Mouse (Mus musculus) embryo, embryonic 10 days (tissue): ENCODE measurements at regions not wholly inside any gene's neighbourhood (a gene's known extent, or its start where the extent isn't known, plus 50 kb on each side); places are given as distances from the start of the nearest gene placed in this dataset.
A peak's percentile ranks its signal among the peaks of the same experiment; 100 is the strongest.
"Not testable (repeated sequence)": the region's sequence is repeated elsewhere in the genome, so short reads cannot be mapped to it uniquely, and the experiment has no call there.

Source experiments
- DNase-seq: peaks from one replicate; pipeline ENCODE4 v3.0.0-alpha.2; 2015; ENCODE audit warnings: low spot score

DNA sequence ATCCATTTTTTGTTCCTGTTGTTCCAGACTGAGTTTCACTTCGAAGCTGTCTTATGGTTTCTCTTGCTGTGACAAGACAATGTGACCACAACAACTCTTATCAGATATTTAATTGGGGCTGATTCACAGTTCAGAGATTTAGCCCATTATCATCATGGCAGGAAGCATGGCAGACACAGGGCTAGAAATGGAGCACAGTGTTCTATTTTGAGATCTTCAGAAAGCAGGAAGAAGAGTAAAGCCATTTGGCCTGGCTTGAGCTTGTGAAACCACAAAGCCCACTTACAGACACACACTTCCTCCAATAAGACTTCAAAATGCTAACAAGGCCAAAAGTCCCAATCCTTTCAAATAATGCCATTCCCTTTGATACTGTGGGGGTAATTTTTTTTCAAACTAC is 670.4 kb upstream of the Cdh12 start:
- DNase-seq: no peak

GRCm38 (mm10) chr15:19783883-19784282 is 665.2 kb upstream of the Cdh12 start:
- DNase-seq: peak; percentile 3

DNA sequence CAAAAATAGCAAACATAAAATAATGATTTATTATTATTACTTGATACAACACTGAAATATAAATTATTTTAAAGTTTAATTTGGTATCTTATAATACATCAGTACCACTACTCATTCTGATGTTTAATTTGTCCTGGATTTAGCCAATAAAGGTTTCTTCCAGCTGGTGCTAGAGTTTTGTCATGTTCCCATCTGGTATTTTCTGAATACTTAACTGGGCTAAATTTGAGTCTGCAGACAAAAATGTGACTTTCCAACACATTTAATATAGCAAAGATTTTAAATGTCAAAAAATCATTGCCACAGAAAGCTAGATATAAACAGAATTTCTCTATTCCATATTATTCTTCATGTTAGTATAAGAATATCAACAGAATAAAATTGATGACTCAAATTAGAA is 642.1 kb upstream of the Cdh12 start:
- DNase-seq: no peak

GRCm38 (mm10) chr15:19813647-19814046 is 635.4 kb upstream of the Cdh12 start:
- DNase-seq: no peak

GRCm38 (mm10) chr15:19856892-19857655 is 592.0 kb upstream of the Cdh12 start:
- not testable (repeated sequence) for DNase-seq

GRCm38 (mm10) chr15:19857656-19858006 is 591.4 kb upstream of the Cdh12 start:
- no peak for DNase-seq

DNA sequence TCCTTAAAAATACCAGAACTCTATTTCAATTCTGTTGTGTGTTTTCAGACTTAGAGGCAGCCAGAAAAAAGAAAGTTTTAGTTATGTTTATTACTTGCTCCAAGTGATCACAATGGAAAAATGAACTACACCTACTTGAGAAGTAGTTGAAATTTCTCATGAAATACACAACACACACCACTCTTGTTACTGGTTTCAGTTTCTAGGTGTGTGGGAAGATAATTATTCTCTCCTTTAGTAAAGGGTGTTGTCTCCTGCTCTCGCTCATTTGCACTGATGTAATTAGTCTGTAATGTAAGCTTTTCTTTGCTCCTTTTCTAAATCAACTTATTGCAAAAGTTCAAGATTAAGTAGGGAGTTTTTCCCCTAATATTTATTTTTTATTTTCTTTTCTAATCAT is 590.4 kb upstream of the Cdh12 start:
- no peak for DNase-seq

- no peak for DNase-seq
These were observed 585.1 kb upstream of the Cdh12 start for GRCm38 (mm10) chr15:19863979-19864378.

DNA sequence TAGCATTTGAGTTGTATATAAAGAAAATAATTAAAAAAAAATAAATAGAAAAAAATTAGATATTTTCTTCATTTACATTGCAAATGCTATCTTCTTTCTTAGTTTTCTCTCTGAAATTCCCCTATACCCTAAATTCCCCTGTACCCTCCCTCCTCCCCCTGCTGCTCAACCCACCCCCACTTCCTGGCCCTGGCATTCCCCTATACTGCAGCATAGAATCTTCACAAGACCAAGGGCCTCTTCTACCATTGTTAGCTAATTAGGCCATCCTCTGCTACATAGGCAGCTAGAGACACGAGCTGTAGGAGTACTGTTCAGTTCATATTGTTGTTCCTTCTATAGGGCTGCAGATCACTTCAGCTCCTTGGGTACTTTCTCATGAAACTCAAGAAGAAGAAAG is 582.5 kb upstream of the Cdh12 start:
- no peak for DNase-seq

DNA sequence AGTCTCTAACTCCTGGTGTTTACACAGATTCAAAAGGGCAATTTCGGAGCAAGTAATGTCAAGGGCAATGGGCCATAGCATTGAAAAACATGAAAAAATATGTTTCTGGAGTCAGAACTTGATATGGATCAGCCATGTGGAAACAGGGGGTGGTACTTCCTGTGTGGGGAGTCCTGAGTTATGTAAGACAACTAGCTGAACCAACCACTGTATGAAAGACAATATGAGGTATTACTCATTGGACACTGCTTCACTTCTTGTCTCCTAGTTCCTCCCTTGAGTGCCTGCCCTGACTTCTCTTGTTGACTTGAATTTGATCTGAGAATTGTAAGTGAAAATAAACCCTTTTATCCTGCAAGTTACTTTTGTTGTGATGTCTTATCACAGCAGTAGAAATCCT is 580.0 kb upstream of the Cdh12 start:
- DNase-seq: no peak

DNA sequence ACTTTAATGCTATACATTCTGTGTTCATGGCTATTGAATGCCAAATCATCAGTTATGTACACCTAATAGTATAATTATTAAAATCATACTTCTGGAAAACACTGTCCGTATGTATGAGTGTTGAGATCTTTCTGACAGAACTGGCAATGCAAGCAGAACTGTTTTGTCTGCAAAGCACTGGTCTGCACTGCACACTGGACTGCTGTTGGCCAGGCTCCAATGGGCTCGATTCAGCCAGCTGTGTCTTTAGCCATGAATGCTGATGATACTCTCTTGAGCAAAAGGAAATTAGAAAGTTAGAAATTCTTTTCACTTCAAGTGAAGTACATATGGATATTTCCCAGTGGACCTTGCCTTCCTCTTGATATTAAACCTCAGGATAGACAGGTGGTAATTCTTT is 576.5 kb upstream of the Cdh12 start:
- DNase-seq: no peak
